Mouse (Mus musculus) left cerebral cortex, adult 11 months (tissue): ENCODE measurements at regions not wholly inside any gene's neighbourhood (a gene's known extent, or its start where the extent isn't known, plus 50 kb on each side); places are given as distances from the start of the nearest gene placed in this dataset.
"Not testable (repeated sequence)": the region's sequence is repeated elsewhere in the genome, so short reads cannot be mapped to it uniquely, and the experiment has no call there.

Experiments
- DNase-seq: peaks from one replicate; pipeline ENCODE4 v3.0.0; 2022; ENCODE audit warnings: low spot score

DNA sequence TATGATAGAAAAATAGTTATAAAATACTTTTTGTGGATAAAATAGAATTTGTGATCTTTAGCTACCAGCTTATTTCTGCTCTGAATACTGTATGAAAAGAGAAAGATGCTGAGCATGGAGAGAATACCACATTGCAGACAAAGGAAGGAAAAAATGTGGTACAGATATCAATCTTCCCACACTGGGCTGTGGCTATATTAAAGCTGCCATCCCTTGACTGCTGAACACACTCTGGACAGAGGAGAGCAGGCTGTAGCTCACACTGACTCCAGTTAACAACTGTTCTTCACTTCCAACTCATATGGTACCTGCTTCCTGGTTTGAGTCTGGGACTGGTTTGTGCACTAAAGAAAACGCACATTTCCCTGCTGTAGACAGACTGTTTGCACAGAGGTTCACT, 76.7 kb upstream of the Try4 start:
- DNase-seq = no peak

DNA sequence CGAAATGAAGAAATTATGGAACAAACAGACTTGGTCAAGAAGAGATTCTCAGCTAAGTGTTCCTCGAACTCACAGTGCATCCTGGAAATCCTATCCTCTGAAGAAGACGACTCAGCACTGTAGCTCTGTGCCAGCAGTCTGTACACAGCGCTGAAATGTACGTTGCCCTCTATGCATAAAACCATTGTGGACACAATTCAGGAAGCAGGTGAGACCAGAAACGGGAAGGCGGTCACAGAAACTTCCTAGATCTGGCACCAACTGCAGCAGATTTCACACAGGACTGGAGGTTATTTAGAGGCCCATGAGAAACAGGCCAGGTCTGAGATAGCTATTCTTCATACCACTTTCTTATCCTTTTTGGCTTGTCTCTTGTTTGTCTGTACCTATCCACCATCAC, 83.7 kb upstream of the Try4 start:
- no peak for DNase-seq

DNA sequence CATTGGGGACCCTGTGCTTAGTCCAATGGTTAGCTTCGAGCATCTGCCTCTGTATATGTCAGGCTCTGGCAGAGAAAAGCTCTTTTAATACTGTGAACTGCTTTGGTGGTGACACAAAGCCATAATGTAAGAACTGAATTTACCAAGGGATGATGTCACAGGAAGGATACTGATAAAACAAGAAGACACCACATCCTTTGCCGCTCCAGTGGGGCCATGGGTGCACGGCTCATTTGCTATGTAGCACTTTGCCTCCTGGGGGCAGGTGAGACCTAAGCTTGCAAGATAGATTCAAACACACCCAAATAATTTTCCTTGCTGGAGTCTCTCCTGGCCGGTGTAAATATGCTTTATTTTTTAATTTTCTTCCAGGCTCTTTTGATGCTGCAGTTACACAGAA, 86.2 kb upstream of the Try4 start:
- DNase-seq = no peak

DNA sequence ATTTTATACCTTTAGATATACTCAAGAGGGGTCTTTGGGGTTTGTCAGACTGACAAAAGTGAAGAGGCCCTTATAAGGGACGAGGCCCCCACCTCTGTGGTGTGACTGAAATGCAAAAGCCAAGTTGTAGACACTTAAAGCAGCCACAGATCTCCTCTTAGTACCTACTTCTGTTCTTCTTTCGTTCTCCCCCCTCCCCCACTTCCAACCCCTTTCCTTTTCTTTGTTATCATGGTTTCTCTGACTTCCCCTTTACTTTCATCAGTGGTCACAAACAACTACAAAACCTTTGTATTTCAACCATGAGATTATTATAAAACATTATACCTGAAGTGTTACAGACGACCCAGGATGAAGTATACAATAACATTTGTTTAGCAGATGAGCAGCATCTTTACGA, 96.2 kb upstream of the Try4 start:
- DNase-seq = no peak

DNA sequence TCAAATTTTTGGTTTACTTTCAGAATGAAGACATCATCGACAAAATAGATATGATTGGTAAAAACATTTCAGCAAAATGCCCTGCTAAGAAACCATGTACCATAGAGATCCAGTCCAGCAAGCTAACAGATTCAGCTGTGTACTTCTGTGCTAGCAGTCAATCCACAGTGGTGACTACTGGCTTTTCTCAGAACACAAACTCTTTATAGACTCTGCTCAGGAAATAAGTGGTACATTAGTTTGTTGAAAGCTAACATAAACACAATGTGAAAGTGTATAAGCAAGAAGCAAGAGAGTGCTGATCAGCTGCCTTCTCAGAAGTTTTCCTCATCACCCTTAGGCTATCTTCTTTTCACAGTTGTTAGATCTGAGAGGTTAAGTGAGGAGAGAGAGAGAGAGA, 99.2 kb upstream of the Try4 start:
- no peak for DNase-seq

DNA sequence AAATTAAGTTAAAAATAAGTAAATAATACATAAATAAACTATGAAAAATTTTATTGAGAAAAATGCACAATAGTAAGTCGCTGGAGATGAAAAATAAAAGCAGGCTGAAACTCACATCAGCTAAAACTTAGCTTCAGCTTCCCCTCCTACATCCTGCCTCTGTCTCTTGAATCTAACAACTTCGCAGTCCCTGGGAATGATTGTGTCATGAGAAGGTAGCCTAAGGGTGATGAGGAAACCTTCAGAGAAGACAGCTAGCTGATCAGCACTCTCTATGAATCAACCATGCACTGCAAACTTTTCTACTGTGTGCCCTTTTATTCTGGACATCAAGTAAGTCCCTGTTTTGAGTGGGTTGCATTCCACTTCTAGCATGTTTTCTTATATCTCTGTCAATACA, 99.8 kb upstream of the Try4 start:
- no peak for DNase-seq

DNA sequence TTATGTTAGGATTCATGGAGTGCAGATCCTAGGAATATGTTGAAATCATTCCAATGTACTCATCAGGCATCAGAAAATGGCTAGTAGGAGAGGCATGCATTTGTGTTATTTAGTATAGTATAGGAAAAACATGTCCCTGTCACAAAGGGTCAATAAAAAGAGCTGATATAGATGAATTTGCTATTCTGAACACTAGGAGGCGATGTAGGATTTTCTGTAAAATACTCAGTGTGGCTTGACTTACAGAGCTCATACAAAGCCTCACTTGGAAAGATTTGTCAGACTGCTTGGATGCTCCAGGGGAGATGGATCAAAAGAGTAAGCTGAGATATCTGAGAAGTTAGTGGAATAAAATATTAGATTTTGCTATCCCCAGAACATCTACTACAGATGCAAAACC, 107.6 kb upstream of the Try4 start:
- DNase-seq = no peak

DNA sequence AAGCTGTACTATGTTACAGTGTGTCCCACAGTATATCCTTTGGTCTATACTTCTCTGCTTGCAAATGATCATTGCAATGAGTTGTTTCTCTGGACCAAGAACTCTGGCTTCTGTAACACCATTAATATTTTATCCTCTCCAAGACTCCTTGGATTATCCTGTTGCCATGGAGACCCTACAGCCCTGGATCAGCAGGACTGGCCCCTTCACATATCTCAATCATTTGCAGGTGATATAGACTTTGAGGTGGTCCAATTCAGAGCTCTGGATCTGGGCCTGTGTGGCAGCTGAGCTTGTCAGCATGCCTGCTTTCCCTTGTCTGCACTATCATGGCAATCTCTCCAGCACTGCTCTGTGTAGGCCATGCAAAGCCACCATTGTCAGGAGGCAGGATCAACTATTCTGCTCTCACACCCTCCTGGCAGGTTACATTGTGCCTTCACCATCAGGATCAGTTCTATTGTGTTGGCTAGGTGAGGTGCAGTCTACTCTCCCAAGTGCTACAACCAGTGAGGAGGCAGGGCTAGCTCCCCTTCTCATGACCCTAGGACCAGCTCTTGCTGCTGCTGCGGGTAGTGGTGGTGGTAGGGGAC, 110.2 kb upstream of the Try4 start:
- no peak for DNase-seq

DNA sequence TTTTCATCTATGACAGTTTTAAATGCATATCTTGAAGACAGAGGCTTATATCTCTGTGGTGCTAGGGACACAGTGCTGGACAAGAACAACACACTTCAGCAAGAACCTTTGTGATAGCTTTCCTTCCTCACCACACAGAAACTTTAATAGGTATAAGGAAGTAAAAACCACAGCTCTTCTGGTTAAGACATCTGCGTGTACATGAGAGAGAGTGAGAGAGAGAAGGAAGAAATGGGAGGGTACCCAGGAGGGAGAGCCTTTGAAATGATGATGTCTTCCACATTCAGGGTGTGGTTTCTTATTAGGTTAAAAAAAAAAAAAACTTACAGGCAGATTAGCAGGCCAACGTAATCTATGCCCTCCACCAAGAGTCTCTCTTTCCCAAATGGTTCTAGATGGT, 113.2 kb upstream of the Try4 start:
- DNase-seq = no peak

DNA sequence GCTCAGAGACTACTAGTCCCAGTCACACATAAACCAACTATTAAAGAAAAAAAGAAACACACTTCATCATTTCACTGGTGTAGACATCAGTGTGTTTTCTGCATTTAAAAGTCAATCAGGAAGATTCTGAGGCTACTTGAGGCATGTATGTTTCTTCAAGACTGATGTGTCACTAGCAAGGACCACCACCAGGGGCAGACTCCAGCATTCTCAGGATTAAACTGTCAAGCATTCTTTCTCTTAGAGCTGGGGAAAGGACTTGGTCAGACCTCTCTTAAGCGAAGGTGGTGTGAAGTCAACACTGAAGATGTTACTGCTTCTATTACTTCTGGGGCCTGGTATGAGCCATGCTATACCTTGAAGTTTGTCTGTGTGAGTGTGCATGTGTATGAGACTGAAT, 114.1 kb upstream of the Try4 start:
- DNase-seq = no peak

DNA sequence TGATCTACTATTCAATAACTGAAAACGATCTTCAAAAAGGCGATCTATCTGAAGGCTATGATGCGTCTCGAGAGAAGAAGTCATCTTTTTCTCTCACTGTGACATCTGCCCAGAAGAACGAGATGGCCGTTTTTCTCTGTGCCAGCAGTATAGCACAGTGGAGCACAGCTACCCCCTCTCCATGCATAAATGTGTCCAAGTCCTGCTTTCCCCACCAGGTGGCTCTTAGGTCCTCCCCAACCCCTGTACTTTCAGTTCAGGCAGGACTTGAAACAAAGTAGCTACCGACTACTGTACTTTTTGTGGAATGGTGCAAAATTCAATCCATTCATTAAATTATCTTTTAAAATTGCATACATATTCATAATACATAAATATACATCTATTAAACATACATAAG, 123.2 kb upstream of the Try4 start:
- no peak for DNase-seq

DNA sequence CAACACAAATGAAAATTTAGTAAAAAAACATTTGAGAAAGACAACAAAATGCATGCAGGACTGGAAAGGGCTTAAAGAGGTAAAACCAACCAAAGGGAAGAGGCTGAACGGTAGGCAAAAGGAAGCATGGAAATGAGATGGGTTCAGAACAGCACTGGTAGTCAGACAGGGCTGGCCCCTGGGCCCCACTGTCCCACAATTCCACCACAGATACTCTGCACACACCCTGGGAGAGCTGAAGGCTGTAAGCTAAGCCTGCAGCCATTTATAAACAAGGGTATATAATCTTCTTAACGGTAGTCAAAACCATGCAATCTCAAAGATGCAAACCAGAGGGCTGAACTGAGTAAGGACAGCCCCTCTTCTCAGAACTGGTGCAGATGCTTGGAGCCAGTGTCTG, 124.0 kb upstream of the Try4 start:
- no peak for DNase-seq

DNA sequence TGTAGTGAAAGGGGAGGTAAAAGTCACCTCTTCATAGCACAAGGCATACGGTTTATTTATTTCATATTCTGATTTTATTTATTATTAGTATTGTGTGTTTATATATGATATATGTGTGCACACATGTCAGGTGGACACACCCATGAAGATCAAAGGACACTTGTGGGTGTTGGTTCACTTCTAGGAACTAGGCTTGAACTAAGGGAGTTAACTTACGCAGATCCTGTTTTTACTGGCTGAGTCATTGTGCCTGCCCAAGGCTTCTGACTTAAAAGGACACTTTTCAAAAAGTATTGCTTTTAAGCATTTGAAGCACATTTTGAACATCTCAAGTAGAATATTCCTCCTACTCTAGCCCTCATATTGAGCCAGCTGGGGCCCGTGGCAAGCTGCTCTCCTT, 124.9 kb upstream of the Try4 start:
- no peak for DNase-seq

DNA sequence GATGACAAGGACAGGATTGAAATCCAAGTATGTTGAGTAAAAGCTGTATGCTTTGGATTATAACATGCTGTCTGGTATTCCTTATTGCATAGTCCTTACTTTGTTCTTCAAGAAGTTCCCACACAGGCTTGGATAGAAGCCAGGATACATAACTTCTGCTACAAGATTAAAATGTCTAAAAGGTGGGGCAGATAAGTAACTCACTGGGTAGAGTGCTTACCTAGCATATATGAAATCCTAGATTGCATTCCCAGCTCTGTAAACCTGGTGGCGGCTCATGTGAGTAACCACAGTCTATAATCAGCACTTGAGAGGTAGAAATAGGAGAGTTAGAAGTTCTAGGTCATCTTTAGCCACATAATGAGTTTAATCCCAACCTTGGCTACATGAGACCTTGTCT, 126.0 kb upstream of the Try4 start:
- DNase-seq = no peak

DNA sequence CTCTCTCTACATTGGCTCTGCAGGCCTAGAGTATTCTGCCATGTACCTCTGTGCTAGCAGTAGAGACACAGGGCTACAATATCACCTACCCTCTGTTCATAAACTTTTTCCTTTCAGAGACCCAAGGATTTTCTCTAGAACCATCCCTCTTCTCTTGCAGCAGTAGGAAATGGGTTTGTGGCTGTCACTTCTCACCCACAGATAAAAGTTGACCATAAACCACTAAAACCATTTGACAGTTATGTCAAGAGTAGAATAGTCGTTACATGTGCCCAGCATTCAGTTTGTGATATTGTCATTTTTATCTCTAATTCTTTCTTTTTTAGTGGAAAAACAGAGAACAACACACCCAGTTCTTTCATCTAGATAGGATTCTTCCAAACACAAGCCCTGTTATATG, 128.2 kb upstream of the 2210010C04Rik start:
- DNase-seq = no peak

DNA sequence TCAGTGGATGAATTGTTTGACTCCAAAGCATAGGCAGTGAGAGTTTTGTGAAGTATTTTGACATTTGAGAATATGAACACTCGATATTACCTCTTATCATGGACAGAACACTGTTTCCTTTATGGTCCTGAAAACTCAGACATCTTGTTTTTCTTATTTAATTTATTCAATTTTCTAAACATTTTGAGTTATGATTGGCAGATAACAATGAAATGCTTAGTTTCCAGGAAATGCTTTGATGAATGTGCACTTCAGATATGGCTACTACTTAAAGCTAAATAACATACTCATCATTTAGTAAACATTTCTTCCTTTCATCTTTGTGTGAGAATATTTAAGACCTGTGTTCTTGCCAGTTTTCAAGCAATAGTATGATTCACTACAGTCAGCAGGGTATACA, 126.4 kb upstream of the 2210010C04Rik start:
- no peak for DNase-seq

DNA sequence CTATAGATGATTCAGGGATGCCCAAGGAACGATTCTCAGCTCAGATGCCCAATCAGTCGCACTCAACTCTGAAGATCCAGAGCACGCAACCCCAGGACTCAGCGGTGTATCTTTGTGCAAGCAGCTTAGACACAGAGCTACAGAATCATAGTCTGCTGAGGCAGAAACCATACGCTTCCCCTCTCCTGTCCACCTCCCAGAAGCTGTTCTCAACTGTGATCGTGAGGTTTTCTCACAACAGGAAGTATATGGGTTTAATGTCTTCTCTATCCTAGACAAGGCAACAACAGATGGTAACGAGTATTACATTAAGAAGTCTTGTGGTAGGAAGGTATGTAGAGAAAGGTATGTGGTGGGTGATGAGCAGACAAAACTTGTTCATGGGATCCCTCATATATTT, 116.8 kb upstream of the 2210010C04Rik start:
- DNase-seq = no peak

DNA sequence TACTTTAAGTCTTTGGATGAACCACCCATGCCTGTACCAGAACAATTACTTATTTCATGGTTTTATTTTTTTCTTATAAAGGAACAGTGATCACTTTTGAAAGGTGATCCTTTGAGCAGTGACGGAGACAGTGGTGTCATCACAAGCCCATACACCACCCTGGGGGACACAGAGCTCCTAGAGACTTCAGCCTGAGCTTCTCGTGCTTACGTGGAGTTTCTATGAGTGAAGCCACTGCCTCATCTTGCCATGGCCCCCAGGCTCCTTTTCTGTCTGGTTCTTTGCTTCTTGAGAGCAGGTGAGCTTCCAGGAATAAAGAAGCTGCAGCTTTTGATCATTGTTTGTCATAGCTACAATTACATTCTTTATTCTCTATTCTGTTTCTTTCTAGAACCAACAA, 116.2 kb upstream of the 2210010C04Rik start:
- DNase-seq = no peak

DNA sequence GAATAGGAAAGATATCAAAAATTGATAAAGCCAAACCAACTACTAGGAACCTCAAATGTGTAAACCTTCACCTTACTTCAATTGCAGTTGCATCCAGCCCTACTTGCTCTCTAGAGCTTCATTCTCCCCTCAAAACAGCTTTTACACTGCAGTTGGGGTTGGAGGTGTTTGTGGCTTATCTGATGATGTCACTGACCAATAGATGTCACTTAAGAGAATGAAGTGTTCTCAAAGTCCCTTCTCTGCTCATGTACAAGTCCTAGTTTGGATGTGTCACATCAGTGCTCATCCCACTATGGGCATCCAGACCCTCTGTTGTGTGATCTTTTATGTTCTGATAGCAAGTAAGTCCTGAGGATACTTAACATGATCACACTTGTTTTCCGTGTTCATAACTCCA, 105.6 kb upstream of the 2210010C04Rik start:
- DNase-seq = no peak

DNA sequence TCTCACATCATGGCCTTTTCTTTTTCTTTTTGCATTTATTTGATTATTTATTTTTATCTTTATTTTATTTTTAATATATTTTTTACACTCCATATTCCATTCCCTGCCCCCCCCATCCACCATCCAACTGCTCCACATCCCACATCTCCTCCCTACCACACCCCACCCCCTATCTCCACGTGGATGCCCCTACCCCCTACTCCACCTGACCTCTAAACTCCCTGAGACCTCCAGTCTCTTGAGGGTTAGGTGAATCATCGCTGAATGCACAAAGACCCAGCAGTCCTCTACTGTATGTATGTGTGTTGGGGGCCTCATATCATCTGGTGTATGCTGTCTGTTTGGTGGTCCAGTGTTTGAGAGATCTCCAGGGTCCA, 102.1 kb upstream of the 2210010C04Rik start:
- DNase-seq = not testable (repeated sequence)

DNA sequence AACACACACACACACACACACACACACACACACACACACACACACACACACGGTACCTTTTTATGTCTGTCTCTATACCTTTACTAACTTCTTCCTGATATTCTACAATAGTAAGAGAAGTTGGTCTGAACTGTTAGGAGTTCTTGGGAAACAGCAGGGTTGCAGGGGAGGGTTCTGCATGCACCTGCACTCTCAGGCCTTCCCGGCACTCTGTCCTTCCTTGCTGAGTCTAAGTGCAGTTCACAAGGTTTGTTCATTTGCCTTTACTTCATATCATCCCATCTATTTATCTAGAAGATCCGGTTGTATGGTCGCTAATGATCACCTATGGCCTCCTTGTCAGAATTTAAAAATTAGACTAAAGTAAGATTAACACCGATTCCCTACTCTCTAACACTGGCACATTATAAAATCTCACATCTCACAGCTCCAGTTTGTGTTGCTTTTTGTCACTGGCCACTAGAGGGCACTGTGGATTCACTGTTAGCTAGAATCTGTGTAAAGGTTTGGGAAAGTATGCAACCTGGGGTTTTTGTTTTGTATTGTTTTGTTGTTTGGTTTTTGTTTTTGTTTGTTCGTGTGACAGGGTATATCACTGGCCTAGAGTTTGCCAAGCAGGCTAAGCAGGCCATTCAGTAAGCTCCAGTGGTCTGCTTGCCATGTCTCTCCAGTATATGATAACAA, 101.5 kb upstream of the 2210010C04Rik start:
- peak; percentile 13 for DNase-seq

DNA sequence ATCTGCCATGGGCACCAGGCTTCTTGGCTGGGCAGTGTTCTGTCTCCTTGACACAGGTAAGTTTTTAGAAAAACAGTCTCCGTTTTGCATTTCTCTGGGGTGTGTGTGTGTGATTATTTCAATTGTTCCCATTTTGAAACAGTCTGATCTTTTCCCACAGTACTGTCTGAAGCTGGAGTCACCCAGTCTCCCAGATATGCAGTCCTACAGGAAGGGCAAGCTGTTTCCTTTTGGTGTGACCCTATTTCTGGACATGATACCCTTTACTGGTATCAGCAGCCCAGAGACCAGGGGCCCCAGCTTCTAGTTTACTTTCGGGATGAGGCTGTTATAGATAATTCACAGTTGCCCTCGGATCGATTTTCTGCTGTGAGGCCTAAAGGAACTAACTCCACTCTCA, 99.9 kb upstream of the 2210010C04Rik start:
- no peak for DNase-seq

DNA sequence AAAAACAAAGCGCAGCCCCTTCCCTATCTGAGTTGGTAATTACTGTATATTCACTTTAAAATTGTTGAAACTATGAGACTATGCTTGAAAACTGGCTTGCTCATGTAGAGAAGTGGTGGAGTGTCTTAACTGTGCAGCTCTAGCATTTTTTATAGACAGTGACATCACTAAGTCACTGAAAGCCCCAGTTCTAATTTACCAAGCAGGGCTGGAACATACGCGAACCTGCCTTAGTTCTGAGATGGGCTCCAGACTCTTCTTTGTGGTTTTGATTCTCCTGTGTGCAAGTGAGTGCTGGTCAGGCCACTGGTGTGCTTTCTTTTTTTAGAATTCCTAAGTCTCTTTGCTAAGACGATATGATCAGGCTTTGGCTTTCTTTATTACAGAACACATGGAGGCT, 94.6 kb upstream of the 2210010C04Rik start:
- DNase-seq = no peak

DNA sequence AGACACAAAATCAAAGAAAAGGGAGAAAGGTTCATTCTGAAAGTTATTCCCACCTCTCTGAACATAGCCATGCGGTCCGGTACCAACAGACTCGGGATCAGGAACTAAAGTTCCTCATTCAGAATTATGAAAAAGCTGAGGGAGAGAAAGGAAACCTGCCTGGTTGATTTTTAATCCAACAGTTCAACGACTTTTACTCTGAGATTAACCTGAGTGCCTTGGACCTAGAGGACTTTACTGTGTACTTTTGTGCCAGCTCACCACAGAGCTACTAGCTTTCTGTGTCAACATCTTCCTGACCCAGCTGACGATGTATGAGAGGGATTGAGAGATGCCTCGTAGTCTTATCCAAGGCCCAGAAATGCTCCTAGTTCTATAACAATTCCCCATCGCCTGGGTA, 92.5 kb upstream of the 2210010C04Rik start:
- DNase-seq = no peak

DNA sequence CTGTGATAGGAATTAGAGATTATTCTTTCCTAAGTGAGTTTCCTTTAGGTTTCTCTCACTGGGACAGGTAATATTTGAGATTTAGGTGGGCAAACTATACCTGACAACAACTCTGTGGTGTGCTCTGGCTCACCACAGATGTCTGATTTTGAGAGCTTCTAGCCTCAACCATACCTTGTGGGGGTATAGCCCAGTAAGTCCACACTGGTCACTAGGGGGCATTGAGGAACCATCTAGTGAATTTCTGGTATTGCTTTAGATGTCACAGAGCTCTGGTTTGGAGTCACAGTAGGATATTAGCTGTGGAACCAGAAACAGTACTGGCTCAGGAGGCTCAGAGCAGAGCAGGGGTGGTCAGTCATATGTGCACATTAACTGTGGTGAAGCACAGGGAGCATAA, 91.5 kb upstream of the 2210010C04Rik start:
- DNase-seq = no peak
